Mouse (Mus musculus): ENCODE measurements around the gene Nr6a1.

The Nr6a1 gene

DNA sequence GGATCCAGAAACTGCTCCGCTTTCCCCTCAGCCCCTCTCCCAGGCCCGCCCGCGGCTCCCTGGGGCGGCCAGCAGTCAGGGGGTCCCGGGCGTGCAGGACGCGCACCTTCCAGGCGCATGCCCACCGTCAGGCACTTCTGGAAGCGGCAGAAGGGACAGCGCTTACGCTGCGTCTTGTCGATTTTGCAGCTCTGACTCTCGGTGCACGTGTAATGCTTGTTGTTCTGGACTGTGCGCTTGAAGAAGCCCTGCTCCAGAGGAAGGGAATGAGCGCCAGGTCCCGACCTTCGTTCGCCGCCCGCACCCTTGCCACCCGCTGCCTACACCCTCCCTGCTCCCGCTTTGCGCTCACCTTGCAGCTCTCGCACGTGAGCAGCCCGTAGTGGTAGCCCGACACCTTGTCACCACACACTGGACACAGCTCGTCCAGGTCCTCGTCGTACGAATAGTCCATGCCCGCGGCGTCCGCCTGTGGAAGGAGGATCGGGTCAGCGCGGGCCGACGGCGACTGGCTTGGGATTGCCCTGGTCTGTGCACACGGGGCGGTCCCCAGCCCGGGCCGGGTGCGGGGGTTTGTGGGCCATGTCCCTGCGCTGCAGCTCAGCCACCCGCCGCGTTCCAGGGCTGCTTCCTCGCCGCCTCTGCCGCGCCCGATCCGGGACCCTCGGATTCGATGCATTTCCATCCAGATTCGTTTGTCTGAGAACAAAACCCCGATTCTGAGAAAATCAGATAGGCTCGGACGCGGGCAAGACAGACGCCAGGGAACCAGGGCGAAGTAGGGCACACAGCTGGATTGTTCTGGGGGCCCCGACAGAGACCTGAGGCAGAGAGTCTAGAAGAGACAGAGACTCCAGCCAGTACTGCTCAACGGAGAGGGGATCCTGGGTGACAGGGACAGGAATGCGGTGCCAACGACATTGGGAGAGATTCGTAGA is 216.9 kb downstream of the Nr6a1 start:
- in situ Hi-C loops (cut with MboI; ENCODE audit: low pct_unique_long_range_greater_than_20kb in 1 of 2, low sequenced_read_pairs in 2 of 2, unreplicated experiment in 1 of 2): loop anchor here in 1 of 2 experiments (5.0 kb wide), 1 partner anchor 348 kb away; no protein-coding TSS in a partner anchor

DNA sequence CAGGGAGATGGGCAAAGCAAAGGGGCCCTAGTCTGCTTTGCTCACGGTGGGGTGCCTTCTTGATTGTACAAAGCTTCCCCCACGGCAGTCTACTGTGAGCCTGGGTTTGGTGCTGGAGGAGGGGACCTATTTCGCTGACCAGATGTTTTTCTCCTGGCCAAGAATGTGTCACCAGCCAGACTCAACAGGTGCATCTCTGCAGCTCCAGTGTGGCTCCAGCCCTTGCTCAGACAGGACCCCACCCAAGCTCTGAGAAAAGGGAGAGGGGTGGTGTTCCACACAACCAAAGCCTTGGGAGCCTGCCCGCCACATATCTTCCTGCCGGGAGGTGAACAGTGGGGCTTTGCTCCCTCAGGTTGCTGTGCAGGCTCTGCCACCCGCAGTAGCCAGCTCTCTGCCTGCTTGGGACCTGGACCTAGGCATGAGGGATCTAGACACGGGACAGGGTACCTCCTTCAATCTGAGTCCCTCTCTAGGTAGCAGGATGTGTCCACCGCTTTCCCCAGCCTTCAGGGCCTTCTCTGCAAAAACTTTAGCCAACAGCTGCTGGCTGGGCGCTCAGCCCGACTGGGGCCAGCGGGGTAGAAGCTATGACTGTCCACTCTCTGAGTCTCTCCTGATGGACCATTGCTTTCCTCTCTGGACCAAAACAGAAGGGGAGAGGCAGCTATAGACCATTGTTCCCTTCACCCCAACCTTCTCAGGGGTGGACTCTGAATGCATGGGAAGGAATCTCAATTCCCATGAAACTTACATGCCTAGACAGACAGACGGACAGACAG is 218.4 kb downstream of the Nr6a1 start:
- in situ Hi-C loops (cut with MboI; ENCODE audit: low pct_unique_long_range_greater_than_20kb in 1 of 2, low sequenced_read_pairs in 2 of 2, unreplicated experiment in 1 of 2): no loop called here

DNA sequence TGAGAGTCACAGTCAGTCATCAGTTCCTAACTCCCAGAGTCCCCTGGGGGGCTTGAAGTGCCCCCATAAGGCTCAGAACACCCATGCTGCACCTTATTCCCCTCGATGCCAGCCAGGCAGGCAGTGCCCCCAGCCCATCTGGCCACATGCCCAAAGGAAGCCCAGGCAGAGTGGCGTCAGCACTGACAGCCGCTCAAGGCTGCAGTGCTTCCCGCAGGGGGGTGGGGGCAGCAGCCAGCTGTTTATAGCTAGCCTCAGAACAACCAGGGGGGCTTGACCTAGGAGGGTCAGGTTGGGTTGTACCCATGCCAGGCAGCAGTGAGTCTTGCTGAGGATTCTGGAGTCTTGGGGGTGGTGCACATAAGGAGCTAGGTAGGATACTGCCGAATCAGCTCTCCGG is 220.8 kb downstream of the Nr6a1 start:
- in situ Hi-C loops (cut with MboI; ENCODE audit: low pct_unique_long_range_greater_than_20kb in 1 of 2, low sequenced_read_pairs in 2 of 2, unreplicated experiment in 1 of 2): no loop called here

DNA sequence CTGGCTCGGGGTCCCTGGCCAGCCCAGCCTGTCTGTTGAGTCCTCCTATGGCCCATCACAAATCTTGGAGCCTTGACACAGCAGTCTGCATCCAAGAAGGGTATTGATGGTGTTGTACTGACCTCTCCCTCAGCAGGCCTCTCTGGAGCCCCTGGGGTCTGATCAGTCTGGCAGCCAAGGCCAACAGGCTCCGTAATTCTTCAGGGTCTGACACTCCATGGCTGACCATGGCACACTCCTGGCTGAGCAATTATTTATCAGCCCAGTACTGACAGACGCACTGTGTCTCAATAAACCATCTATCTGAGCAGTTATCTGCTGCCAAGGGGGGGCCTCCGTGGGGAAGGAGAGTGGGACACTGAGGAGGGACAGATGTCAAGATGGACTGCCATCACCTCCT is 222.5 kb downstream of the Nr6a1 start:
- in situ Hi-C loops (cut with MboI; ENCODE audit: low pct_unique_long_range_greater_than_20kb in 1 of 2, low sequenced_read_pairs in 2 of 2, unreplicated experiment in 1 of 2): no loop called here

DNA sequence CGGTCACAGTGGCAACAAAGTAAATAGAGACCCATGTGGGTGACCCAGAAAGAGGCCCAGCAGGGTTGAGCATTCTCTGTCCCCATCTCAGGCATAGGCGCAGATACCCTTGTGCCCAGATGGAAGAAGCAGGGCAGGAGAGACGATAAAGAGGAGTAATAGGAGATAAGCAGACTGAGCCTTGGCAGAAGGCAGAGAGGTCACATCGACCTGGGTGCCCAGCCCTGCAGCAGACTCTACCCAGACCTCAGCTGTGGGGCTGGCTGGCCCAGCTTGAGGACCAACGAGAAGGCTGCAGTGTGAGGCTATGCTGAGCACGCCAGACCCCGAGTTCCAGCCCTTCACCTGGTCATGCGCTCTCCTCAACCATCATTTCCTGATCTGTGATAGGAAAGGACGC is 223.2 kb downstream of the Nr6a1 start:
- in situ Hi-C loops (cut with MboI; ENCODE audit: low pct_unique_long_range_greater_than_20kb in 1 of 2, low sequenced_read_pairs in 2 of 2, unreplicated experiment in 1 of 2): no loop called here

DNA sequence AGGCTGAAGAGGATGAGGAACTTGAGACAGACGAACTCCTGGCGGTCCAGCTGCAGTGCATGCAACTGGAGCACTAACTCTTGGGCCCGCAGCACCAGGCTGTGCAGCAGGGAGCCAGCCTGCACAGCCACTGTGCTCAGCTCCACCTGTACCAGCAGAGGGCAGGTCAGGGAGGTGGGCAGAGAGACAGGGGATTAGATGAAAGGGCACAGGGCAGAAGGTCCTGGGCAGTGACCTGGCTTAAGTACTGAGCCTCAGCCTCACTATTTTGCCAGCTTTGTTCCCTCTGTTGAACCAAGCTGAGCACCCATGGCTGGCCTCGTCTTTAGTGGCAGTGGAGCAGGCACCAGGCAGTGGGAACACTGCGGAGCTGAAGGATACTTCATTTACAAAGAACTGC is 227.3 kb downstream of the Nr6a1 start:
- in situ Hi-C loops (cut with MboI; ENCODE audit: low pct_unique_long_range_greater_than_20kb in 1 of 2, low sequenced_read_pairs in 2 of 2, unreplicated experiment in 1 of 2): no loop called here

DNA sequence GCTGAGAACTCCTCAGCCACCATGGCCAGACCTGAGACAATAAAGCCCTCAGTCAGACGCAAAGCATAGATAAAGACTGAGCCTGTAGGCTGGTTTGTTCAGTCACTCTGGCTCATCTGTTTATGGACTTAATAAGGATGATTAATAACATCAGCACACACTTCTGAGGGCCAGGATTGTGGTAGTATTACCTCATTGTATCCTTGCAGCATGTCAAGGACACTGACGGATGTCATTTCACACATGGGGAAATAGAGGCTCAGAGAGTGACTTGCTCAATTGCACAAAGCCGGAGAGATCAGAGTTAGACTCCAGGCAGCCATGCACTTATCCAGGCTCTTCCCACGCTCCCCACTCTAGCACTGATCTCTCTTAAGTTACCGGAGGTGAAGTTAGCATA is 228.9 kb downstream of the Nr6a1 start:
- in situ Hi-C loops (cut with MboI; ENCODE audit: low pct_unique_long_range_greater_than_20kb in 1 of 2, low sequenced_read_pairs in 2 of 2, unreplicated experiment in 1 of 2): no loop called here

DNA sequence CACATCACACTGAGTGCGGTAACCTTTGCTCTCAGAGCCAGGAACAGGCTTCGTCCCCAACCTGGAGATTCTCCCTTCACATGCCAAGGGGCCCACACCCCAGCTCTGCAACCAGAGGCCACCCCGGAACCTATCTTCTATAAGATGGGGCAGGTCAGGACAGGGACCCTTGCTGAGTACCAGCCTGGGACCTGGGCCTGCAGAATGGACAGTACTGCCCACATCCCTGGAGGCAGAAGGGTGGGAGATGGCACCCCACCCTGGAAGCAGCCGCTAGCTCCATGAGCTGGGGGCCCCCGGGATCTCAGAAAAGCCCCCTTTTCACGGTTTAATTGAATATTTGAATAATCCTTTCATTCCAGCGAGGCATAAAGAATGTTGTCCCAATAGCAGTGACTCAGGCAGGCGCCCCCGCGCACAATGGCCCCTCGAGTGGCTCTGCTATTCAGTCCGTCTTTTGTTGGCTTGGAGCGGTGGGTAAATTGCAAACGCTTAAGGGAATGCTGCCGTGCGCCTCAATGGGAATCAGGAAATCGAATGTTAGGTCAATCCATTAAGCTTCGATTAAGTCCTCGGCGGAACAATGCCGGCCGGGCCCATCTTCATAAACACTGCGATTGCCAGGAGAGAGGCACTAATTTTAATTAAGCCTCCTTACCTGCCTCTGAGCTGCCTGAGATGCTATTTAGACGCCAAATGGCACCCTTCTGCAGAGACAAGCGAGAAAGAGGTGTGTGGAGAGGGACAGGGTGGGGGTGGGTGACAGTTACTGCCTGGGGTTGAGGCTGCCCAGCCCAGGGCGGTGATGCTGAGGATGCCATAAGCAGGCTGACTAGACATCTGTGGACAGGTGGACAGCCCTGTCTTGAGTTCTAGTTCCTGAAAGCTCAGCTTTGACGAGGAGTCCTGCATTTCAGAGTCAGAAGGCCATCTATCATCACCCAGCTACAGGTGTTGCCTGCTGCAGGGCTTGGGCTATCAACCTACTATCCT is 230.1 kb downstream of the Nr6a1 start:
- in situ Hi-C loops (cut with MboI; ENCODE audit: low pct_unique_long_range_greater_than_20kb in 1 of 2, low sequenced_read_pairs in 2 of 2, unreplicated experiment in 1 of 2): no loop called here

DNA sequence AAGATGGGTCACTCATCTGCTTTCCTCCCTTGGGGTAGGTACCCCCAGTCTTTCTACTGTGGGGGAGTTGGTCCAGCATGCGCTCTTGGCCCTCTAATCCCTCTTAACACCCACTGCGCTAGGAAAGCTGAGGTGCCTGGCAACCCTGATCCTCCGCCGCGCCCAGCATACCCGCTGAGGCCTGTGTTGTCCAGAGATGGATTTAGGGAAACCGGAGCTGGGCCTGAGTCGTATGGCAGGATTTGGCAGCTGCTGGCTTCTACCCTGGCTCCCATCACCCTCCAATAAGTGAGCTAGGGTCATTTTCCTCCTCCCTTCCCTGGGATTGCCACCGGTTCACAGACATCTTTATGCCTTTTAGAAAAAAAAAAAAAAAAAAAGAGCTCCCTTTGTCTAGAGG is 231.7 kb downstream of the Nr6a1 start:
- in situ Hi-C loops (cut with MboI; ENCODE audit: low pct_unique_long_range_greater_than_20kb in 1 of 2, low sequenced_read_pairs in 2 of 2, unreplicated experiment in 1 of 2): no loop called here

DNA sequence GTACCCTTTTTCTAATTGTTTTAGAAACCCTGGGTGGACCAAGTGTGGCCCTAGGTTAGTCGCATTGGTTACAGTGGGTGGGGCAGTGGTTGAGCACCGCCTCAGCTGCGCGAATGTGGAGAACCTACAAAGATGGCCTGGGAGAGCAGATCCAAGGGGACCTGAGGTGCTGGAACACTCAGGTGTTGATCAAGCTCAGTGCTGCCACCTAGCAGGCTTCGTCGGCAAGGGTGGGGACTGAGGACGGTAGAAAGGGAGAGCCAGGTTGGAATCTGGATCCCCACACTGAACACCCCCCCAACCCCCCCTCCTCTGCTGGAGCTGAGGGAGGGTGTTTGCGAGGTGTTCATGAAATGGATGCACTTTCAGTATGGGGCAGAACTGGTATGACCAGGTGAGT is 235.9 kb downstream of the Nr6a1 start:
- in situ Hi-C loops (cut with MboI; ENCODE audit: low pct_unique_long_range_greater_than_20kb in 1 of 2, low sequenced_read_pairs in 2 of 2, unreplicated experiment in 1 of 2): no loop called here

DNA sequence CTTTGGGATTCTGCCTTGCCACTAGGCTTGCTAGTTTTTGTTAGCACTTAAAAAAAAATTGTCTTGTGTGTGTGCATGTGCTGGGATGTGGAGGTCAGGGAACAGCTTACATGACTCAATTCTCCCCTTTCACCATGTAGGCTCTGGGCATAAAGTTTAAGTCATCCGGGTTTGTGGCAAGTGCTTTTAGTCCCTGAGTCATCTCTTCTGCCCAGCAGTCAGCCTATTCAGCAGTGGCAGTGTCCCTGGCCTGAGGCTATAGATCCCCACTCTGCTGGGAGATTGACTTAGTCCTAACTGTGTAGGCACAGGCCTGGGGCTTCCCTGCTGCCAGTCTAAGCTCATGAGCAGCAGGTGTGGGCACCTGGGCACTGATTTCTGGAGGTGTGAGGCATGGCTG is 237.6 kb downstream of the Nr6a1 start:
- in situ Hi-C loops (cut with MboI; ENCODE audit: low pct_unique_long_range_greater_than_20kb in 1 of 2, low sequenced_read_pairs in 2 of 2, unreplicated experiment in 1 of 2): no loop called here

DNA sequence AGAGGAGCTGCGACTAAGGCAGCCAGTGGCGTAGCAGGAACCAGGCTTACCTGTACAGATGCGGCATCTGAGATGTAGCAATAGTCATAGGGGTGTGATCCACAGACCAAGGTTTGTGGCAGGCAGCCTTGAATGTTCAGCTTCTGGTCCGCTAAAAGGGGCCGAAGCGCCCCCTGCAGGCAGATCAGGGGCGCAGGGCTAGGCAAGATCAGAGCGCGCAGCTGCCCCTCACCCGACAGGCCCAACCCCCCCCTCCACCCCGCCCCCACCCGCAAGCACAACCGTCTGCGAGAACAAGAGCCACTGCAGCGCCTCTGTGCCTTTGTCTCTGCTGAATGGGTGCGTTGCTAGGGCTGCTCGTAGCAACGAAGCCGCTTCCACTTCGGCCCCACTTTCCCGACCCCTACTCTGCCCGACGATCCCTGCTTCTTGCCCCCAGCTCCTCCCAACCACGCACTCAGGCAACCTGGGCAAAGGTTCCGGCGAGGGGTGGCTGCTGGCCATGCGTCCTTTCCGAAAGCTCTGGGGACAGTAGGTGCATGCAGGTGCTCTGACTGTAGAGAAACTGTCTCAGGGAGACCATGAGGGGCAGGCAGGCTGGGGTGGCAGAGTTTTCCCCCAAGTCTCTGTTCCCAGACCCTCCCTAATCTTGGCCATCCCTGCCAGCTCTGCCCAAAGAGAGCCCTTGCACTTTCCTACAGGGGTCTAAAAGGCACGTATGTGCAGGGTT is 238.5 kb downstream of the Nr6a1 start:
- in situ Hi-C loops (cut with MboI; ENCODE audit: low pct_unique_long_range_greater_than_20kb in 1 of 2, low sequenced_read_pairs in 2 of 2, unreplicated experiment in 1 of 2): no loop called here

DNA sequence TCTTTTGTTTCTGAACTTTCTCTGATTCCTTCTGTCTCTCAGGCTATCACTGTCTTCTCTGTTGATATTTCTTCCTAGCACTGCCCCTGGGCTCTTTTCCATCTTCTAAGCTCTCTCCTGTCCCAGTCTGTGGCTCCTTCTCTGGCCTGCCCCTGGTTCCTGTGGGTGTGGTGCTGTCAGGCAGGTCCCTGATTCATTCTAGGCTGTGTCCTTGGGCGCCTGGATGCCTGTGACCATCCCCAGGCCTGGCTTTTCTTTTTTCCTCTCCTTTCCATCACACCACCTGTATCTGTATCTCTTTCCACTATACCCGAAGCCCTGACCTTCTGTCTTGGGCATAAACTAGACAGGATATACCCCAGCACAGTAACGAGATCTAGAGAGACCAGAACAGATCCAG is 241.7 kb downstream of the Nr6a1 start:
- in situ Hi-C loops (cut with MboI; ENCODE audit: low pct_unique_long_range_greater_than_20kb in 1 of 2, low sequenced_read_pairs in 2 of 2, unreplicated experiment in 1 of 2): no loop called here

DNA sequence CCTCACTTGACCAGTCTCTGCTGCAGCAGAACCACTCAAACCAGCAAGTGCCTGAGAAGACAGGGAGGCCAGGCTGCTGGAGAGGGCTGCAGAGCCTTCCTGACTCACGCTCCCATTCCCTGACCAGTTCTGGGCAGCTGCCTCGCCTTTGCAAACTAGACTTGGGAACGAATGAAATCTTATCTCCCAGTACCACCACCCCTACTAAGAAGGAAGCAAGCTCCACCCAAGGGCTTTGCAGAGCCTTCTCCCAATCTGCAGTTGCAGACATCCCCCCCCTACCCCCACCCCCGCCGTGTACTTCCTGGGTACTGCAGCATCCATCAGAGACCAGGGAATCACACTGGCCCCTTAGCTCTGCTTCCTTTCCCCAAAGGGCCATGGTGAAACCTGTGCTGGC is 244.4 kb downstream of the Nr6a1 start:
- in situ Hi-C loops (cut with MboI; ENCODE audit: low pct_unique_long_range_greater_than_20kb in 1 of 2, low sequenced_read_pairs in 2 of 2, unreplicated experiment in 1 of 2): no loop called here

DNA sequence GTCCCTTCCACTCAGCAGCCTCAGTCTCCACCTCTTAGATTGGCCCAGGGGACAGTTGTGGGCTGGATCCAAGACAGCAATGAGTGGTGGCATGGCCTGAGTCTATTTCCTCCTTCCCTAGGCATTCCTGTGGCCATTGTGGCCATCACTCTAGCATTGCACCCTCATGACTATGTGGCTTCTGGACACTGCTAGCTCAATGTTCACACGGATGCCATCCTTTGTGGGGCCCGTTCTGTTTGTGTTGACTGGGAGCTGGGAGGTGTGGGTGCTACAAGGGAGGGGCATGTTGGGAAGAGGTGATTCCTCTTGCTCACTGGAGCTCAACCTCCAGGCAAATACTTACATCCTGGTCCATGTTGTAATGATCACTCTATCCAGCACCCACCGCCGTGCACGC is 245.3 kb downstream of the Nr6a1 start:
- in situ Hi-C loops (cut with MboI; ENCODE audit: low pct_unique_long_range_greater_than_20kb in 1 of 2, low sequenced_read_pairs in 2 of 2, unreplicated experiment in 1 of 2): no loop called here

DNA sequence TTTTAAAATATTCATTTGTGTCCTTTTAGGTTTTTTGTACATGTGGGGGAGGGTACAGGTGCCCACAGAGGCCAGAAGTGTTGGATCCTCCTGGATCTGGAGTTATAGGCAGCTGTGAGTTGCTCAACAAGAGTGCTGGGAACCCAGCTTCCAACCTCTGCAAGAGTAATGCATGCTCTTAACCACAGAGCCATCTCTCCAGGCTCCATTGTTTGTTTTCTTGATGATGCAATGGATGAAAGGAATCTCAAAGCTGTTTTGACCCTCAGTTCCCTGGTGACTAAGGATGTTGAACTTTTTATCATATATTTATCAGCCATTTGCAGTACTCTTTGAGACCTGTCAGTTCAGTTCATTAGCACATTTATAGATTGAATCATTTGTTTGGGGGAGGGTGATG is 248.5 kb downstream of the Nr6a1 start:
- in situ Hi-C loops (cut with MboI; ENCODE audit: low pct_unique_long_range_greater_than_20kb in 1 of 2, low sequenced_read_pairs in 2 of 2, unreplicated experiment in 1 of 2): no loop called here

DNA sequence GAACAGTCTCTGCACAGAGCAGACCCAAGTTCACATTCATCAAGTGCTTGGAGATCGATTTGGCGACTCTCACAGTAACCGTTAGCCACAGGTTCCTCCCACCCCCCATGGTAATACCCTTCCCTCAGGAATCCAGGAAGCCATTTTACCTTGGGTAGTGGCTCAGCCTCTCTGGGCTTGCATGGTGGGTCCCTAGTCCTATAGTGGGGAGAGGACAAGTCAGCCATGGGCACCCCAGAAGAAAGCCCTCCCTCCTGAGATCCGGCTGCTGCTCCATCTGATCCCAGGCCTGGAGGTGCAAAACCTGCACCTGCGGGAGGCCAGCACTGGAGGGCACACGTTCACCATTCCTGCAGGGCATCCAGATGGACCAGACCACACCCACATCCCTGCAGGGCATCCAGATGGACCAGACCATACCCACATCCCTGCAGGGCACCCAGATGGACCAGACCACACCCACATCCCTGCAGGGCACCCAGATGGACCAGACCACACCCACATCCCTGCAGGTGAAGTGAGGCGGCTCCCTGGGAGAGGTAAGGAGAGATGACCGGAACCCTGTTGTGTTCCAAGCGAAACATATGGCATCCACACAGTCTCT is 252.0 kb downstream of the Nr6a1 start:
- in situ Hi-C loops (cut with MboI; ENCODE audit: low pct_unique_long_range_greater_than_20kb in 1 of 2, low sequenced_read_pairs in 2 of 2, unreplicated experiment in 1 of 2): no loop called here

Measured in mouse embryonic stem cell (cell line).